Mouse (Mus musculus): ENCODE measurements around the gene Ifnar1. TPM values are rescaled to one million over a fixed set of nuclear protein-coding genes. Genes with fewer than 3 reads are reported as not detected.
A peak's percentile ranks its signal among the peaks of the same experiment; 100 is the strongest.

The Ifnar1 gene
- total and polyA plus RNA-seq, 3 experiments, result 16.2 to 103 (median 72.3) TPM

GRCm38 (mm10) chr16:91546836-91547741 lies 62.1 kb downstream of the Ifnar1 start, which contains the start of gene Ifngr2:
Gene Ifngr2 (plus strand): TSS chr16:91547072.
- TF ChIP-seq TAL1 (conservative IDR thresholded peaks at IDR 0.05; ENCODE audit: low read depth, low read length), result no peak
- TF ChIP-seq GATA1 (IDR thresholded peaks at IDR 0.05; ENCODE audit: borderline replicate concordance, low read length), result no peak
- H3K4me1 ChIP-seq (ENCODE audit: insufficient read depth, low read depth, low read length), result peaks cover 69% of the 10 kb centered on the region
- ATAC-seq (ENCODE audit: extremely low read depth, insufficient number of reproducible peaks, low FRiP score, poor library complexity, severe bottlenecking), result no peak

GRCm38 (mm10) chr16:91547974-91548373 lies 62.9 kb downstream of the Ifnar1 start:
- Histone ChIP-seq H3K9me3 (replicated peaks) (no peaks in the 10 kb centered on the region), H3K36me3 (replicated peaks) (peaks cover 32% of the 10 kb centered on the region), H3K4me1 (ENCODE audit: insufficient read depth, low read depth, low read length) (peaks cover 71% of the 10 kb centered on the region), H3K4me3 (ENCODE audit: low read depth, low read length) (peak overlapping the region; percentile 88), H3K27me3 (ENCODE audit: insufficient read depth, low read length) (no peaks in the 10 kb centered on the region)
- ATAC-seq (ENCODE audit: extremely low read depth, insufficient number of reproducible peaks, low FRiP score, poor library complexity, severe bottlenecking), result no peak
- DNase-seq (ENCODE audit: low spot score), result no peak
- TF ChIP-seq POLR2AphosphoS5 (IDR thresholded peaks at IDR 0.05; ENCODE audit: insufficient replicate concordance, low read depth, low read length) (no peak), TAL1 (conservative IDR thresholded peaks at IDR 0.05; ENCODE audit: low read depth, low read length) (no peak), CTCF (IDR thresholded peaks at IDR 0.05; ENCODE audit: low read depth, low read length) (no peak), GATA1 (IDR thresholded peaks at IDR 0.05; ENCODE audit: borderline replicate concordance, low read length) (no peak), GATA2 (IDR thresholded peaks at IDR 0.05; ENCODE audit: borderline replicate concordance, low read depth, low read length) (no peak)

More at GRCm38 (mm10) chr16:91546836-91547741, 62.1 kb downstream of the Ifnar1 start, which contains the start of gene Ifngr2:
- Histone ChIP-seq H3K36me3 (replicated peaks) (peaks cover 24% of the 10 kb centered on the region), H3K27me3 (ENCODE audit: insufficient read depth, low read length) (no peaks in the 10 kb centered on the region), H3K4me3 (ENCODE audit: low read depth, low read length) (peak within 1 kb of the TSS; percentile 88), H3K9me3 (replicated peaks) (no peaks in the 10 kb centered on the region)
- peak; percentile 69 for DNase-seq (ENCODE audit: low spot score)

GRCm38 (mm10) chr16:91548586-91548985 lies 63.5 kb downstream of the Ifnar1 start:
- DNase-seq (ENCODE audit: low spot score) (no peak), ATAC-seq (ENCODE audit: extremely low read depth, insufficient number of reproducible peaks, low FRiP score, poor library complexity, severe bottlenecking) (no peak)
- no peak for TF ChIP-seq POLR2AphosphoS5 (IDR thresholded peaks at IDR 0.05; ENCODE audit: insufficient replicate concordance, low read depth, low read length)
- TF ChIP-seq GATA1 (IDR thresholded peaks at IDR 0.05; ENCODE audit: borderline replicate concordance, low read length), result no peak
- TF ChIP-seq TAL1 (conservative IDR thresholded peaks at IDR 0.05; ENCODE audit: low read depth, low read length), result no peak
- TF ChIP-seq GATA2 (IDR thresholded peaks at IDR 0.05; ENCODE audit: borderline replicate concordance, low read depth, low read length), result no peak
- TF ChIP-seq CTCF (IDR thresholded peaks at IDR 0.05; ENCODE audit: low read depth, low read length), result no peak
- Histone ChIP-seq H3K9me3 (replicated peaks) (no peaks in the 10 kb centered on the region), H3K36me3 (replicated peaks) (peaks cover 38% of the 10 kb centered on the region), H3K27me3 (ENCODE audit: insufficient read depth, low read length) (no peaks in the 10 kb centered on the region), H3K4me3 (ENCODE audit: low read depth, low read length) (peak overlapping the region; percentile 57; the same call in 1 of the 2 replicates), H3K4me1 (ENCODE audit: insufficient read depth, low read depth, low read length) (peaks cover 72% of the 10 kb centered on the region)

- peak overlapping the region; percentile 57 for H3K4me3 ChIP-seq (ENCODE audit: low read depth, low read length)
- no peaks in the 10 kb centered on the region for H3K9me3 ChIP-seq (replicated peaks)
- ATAC-seq (ENCODE audit: extremely low read depth, insufficient number of reproducible peaks, low FRiP score, poor library complexity, severe bottlenecking), result no peak
- H3K27me3 ChIP-seq (ENCODE audit: insufficient read depth, low read length), result no peaks in the 10 kb centered on the region
- DNase-seq (ENCODE audit: low spot score), result no peak
- H3K4me1 ChIP-seq (ENCODE audit: insufficient read depth, low read depth, low read length), result peaks cover 74% of the 10 kb centered on the region
- TF ChIP-seq GATA1 (IDR thresholded peaks at IDR 0.05; ENCODE audit: borderline replicate concordance, low read length), result no peak
- TF ChIP-seq POLR2AphosphoS5 (IDR thresholded peaks at IDR 0.05; ENCODE audit: insufficient replicate concordance, low read depth, low read length), result no peak
- TF ChIP-seq TAL1 (conservative IDR thresholded peaks at IDR 0.05; ENCODE audit: low read depth, low read length), result no peak
- TF ChIP-seq CTCF (IDR thresholded peaks at IDR 0.05; ENCODE audit: low read depth, low read length), result no peak
- no peak for TF ChIP-seq GATA2 (IDR thresholded peaks at IDR 0.05; ENCODE audit: borderline replicate concordance, low read depth, low read length)
- peaks cover 42% of the 10 kb centered on the region for H3K36me3 ChIP-seq (replicated peaks)
These were observed 64.0 kb downstream of the Ifnar1 start for GRCm38 (mm10) chr16:91548996-91549395.

GRCm38 (mm10) chr16:91549616-91550015 lies 64.6 kb downstream of the Ifnar1 start:
- H3K4me3 ChIP-seq (ENCODE audit: low read depth, low read length), result peak overlapping the region; percentile 17; the same call in 1 of the 2 replicates
- H3K9me3 ChIP-seq (replicated peaks), result no peaks in the 10 kb centered on the region
- H3K36me3 ChIP-seq (replicated peaks), result peaks cover 48% of the 10 kb centered on the region
- ATAC-seq (ENCODE audit: extremely low read depth, insufficient number of reproducible peaks, low FRiP score, poor library complexity, severe bottlenecking) (no peak), DNase-seq (ENCODE audit: low spot score) (no peak)
- TF ChIP-seq POLR2AphosphoS5 (IDR thresholded peaks at IDR 0.05; ENCODE audit: insufficient replicate concordance, low read depth, low read length) (no peak), TAL1 (conservative IDR thresholded peaks at IDR 0.05; ENCODE audit: low read depth, low read length) (no peak), GATA1 (IDR thresholded peaks at IDR 0.05; ENCODE audit: borderline replicate concordance, low read length) (no peak), GATA2 (IDR thresholded peaks at IDR 0.05; ENCODE audit: borderline replicate concordance, low read depth, low read length) (no peak), CTCF (IDR thresholded peaks at IDR 0.05; ENCODE audit: low read depth, low read length) (no peak)
- H3K27me3 ChIP-seq (ENCODE audit: insufficient read depth, low read length), result no peaks in the 10 kb centered on the region
- H3K4me1 ChIP-seq (ENCODE audit: insufficient read depth, low read depth, low read length), result peaks cover 78% of the 10 kb centered on the region

- no peaks in the 10 kb centered on the region for H3K27me3 ChIP-seq (ENCODE audit: insufficient read depth, low read length)
- no peak for TF ChIP-seq POLR2AphosphoS5 (IDR thresholded peaks at IDR 0.05; ENCODE audit: insufficient replicate concordance, low read depth, low read length)
- peaks cover 63% of the 10 kb centered on the region for H3K36me3 ChIP-seq (replicated peaks)
- peak; percentile 61 for DNase-seq (ENCODE audit: low spot score)
- H3K4me1 ChIP-seq (ENCODE audit: insufficient read depth, low read depth, low read length), result peaks cover 74% of the 10 kb centered on the region
- ATAC-seq (ENCODE audit: extremely low read depth, insufficient number of reproducible peaks, low FRiP score, poor library complexity, severe bottlenecking), result peak; percentile 61
- no peaks in the 10 kb centered on the region for H3K9me3 ChIP-seq (replicated peaks)
- H3K4me3 ChIP-seq (ENCODE audit: low read depth, low read length), result peak overlapping the region; percentile 44; the same call in 1 of the 2 replicates
These were observed 66.1 kb downstream of the Ifnar1 start for GRCm38 (mm10) chr16:91551081-91551524.
